Mouse (Mus musculus): Measurements from ENCODE around the gene Zc3h6. TPM values are rescaled to one million over a fixed set of nuclear protein-coding genes. Genes with fewer than 3 reads are reported as not detected.
"Not testable (repeated sequence)": the region's sequence is repeated elsewhere in the genome, so short reads cannot be mapped to it uniquely, and the experiment has no call there.

Zc3h6 gene
- polyA plus RNA-seq, 1 experiment from 2014 or later, result 3.5 TPM

GRCm38 (mm10) chr2:128972301-128972700 is 5.1 kb downstream of the Zc3h6 start:
- Histone ChIP-seq H3K27ac (ENCODE audit: low read length) (no peak overlapping the region), H3K27me3 (replicated peaks; ENCODE audit: insufficient read depth, low read length) (no peaks in the 10 kb centered on the region), H3K4me2 (replicated peaks; ENCODE audit: low read depth, low read length) (no peak overlapping the region), H3K36me3 (ENCODE audit: insufficient read depth, low read length) (no peaks in the 10 kb centered on the region), H3K4me1 (ENCODE audit: insufficient read depth, low read depth, low read length) (no peaks in the 10 kb centered on the region), H3K9me3 (ENCODE audit: low read length) (no peaks in the 10 kb centered on the region), H3K9ac (replicated peaks; ENCODE audit: low read depth) (no peak overlapping the region), H3K4me3 (ENCODE audit: low read depth, low read length) (no peak overlapping the region)
- ATAC-seq (no peak), DNase-seq (ENCODE audit: low spot score) (no peak)
- TF ChIP-seq EP300 (IDR thresholded peaks at IDR 0.05), result no peak
- TF ChIP-seq CTCF (IDR thresholded peaks at IDR 0.05), result no peak

GRCm38 (mm10) chr2:128975572-128975971 is 8.4 kb downstream of the Zc3h6 start:
- ATAC-seq (no peak), DNase-seq (ENCODE audit: low spot score) (no peak)
- Histone ChIP-seq H3K36me3 (ENCODE audit: insufficient read depth, low read length) (no peaks in the 10 kb centered on the region), H3K27ac (ENCODE audit: low read length) (no peak overlapping the region), H3K27me3 (replicated peaks; ENCODE audit: insufficient read depth, low read length) (no peaks in the 10 kb centered on the region), H3K9ac (replicated peaks; ENCODE audit: low read depth) (no peak overlapping the region), H3K4me3 (ENCODE audit: low read depth, low read length) (no peak overlapping the region), H3K9me3 (ENCODE audit: low read length) (no peaks in the 10 kb centered on the region), H3K4me2 (replicated peaks; ENCODE audit: low read depth, low read length) (no peak overlapping the region), H3K4me1 (ENCODE audit: insufficient read depth, low read depth, low read length) (no peaks in the 10 kb centered on the region)
- no peak for TF ChIP-seq CTCF (IDR thresholded peaks at IDR 0.05)
- no peak for TF ChIP-seq EP300 (IDR thresholded peaks at IDR 0.05)
- WGBS, result 53% methylated on average over 4 of the region's 4 CpGs

GRCm38 (mm10) chr2:128984746-128985145 is 17.5 kb downstream of the Zc3h6 start:
- DNase-seq (ENCODE audit: low spot score), result no peak
- no peak overlapping the region for H3K9ac ChIP-seq (replicated peaks; ENCODE audit: low read depth)
- H3K4me3 ChIP-seq (ENCODE audit: low read depth, low read length), result no peak overlapping the region
- no peaks in the 10 kb centered on the region for H3K4me1 ChIP-seq (ENCODE audit: insufficient read depth, low read depth, low read length)
- ATAC-seq, result no peak
- 74% methylated on average over 3 of the region's 3 CpGs for WGBS
- no peak overlapping the region for H3K27ac ChIP-seq (ENCODE audit: low read length)
- H3K27me3 ChIP-seq (replicated peaks; ENCODE audit: insufficient read depth, low read length), result no peaks in the 10 kb centered on the region
- no peak for TF ChIP-seq EP300 (IDR thresholded peaks at IDR 0.05)
- TF ChIP-seq CTCF (IDR thresholded peaks at IDR 0.05), result no peak
- no peak overlapping the region for H3K4me2 ChIP-seq (replicated peaks; ENCODE audit: low read depth, low read length)
- H3K36me3 ChIP-seq (ENCODE audit: insufficient read depth, low read length), result no peaks in the 10 kb centered on the region
- no peaks in the 10 kb centered on the region for H3K9me3 ChIP-seq (ENCODE audit: low read length)

GRCm38 (mm10) chr2:129004872-129005271 is 37.7 kb downstream of the Zc3h6 start:
- no peak for TF ChIP-seq EP300 (IDR thresholded peaks at IDR 0.05)
- TF ChIP-seq CTCF (IDR thresholded peaks at IDR 0.05), result no peak
- Histone ChIP-seq H3K4me1 (ENCODE audit: insufficient read depth, low read depth, low read length) (no peaks in the 10 kb centered on the region), H3K4me3 (ENCODE audit: low read depth, low read length) (no peak overlapping the region), H3K27ac (ENCODE audit: low read length) (no peak overlapping the region), H3K27me3 (replicated peaks; ENCODE audit: insufficient read depth, low read length) (no peaks in the 10 kb centered on the region), H3K36me3 (ENCODE audit: insufficient read depth, low read length) (no peaks in the 10 kb centered on the region), H3K9me3 (ENCODE audit: low read length) (no peaks in the 10 kb centered on the region), H3K4me2 (replicated peaks; ENCODE audit: low read depth, low read length) (no peak overlapping the region), H3K9ac (replicated peaks; ENCODE audit: low read depth) (no peak overlapping the region)
- ATAC-seq, result no peak
- DNase-seq (ENCODE audit: low spot score), result no peak

- no peak overlapping the region for H3K4me2 ChIP-seq (replicated peaks; ENCODE audit: low read depth, low read length)
- ATAC-seq (no peak), DNase-seq (ENCODE audit: low spot score) (no peak)
- no peaks in the 10 kb centered on the region for H3K27me3 ChIP-seq (replicated peaks; ENCODE audit: insufficient read depth, low read length)
- no peaks in the 10 kb centered on the region for H3K9me3 ChIP-seq (ENCODE audit: low read length)
- H3K36me3 ChIP-seq (ENCODE audit: insufficient read depth, low read length), result no peaks in the 10 kb centered on the region
- no peaks in the 10 kb centered on the region for H3K4me1 ChIP-seq (ENCODE audit: insufficient read depth, low read depth, low read length)
- H3K27ac ChIP-seq (ENCODE audit: low read length), result no peak overlapping the region
- 73% methylated on average over 4 of the region's 4 CpGs for WGBS
- H3K9ac ChIP-seq (replicated peaks; ENCODE audit: low read depth), result no peak overlapping the region
- no peak overlapping the region for H3K4me3 ChIP-seq (ENCODE audit: low read depth, low read length)
- TF ChIP-seq CTCF (IDR thresholded peaks at IDR 0.05) (no peak), EP300 (IDR thresholded peaks at IDR 0.05) (no peak)
Measured at GRCm38 (mm10) chr2:129006194-129006749, 39.1 kb downstream of the Zc3h6 start.

- not testable (repeated sequence) for H3K36me3 ChIP-seq (ENCODE audit: insufficient read depth, low read length); H3K4me2 ChIP-seq (replicated peaks; ENCODE audit: low read depth, low read length); ATAC-seq; H3K9me3 ChIP-seq (ENCODE audit: low read length); H3K4me1 ChIP-seq (ENCODE audit: insufficient read depth, low read depth, low read length); DNase-seq (ENCODE audit: low spot score); H3K27ac ChIP-seq (ENCODE audit: low read length); H3K27me3 ChIP-seq (replicated peaks; ENCODE audit: insufficient read depth, low read length); H3K9ac ChIP-seq (replicated peaks; ENCODE audit: low read depth); H3K4me3 ChIP-seq (ENCODE audit: low read depth, low read length)
- WGBS, result 82% methylated on average over 2 of the region's 2 CpGs
- peak; percentile 46 for TF ChIP-seq CTCF (IDR thresholded peaks at IDR 0.05)
Measured at GRCm38 (mm10) chr2:129008867-129009266, 41.7 kb downstream of the Zc3h6 start.

- peaks cover 4% of the 10 kb centered on the region; the same call in 1 of the 2 replicates for H3K36me3 ChIP-seq (ENCODE audit: insufficient read depth, low read length)
- H3K27me3 ChIP-seq (replicated peaks; ENCODE audit: insufficient read depth, low read length), result no peaks in the 10 kb centered on the region
- no peak for TF ChIP-seq CTCF (IDR thresholded peaks at IDR 0.05)
- peak; percentile 48 for TF ChIP-seq EP300 (IDR thresholded peaks at IDR 0.05)
- no peak overlapping the region for H3K27ac ChIP-seq (ENCODE audit: low read length)
- H3K9ac ChIP-seq (replicated peaks; ENCODE audit: low read depth), result no peak overlapping the region
- no peaks in the 10 kb centered on the region for H3K9me3 ChIP-seq (ENCODE audit: low read length)
- DNase-seq (ENCODE audit: low spot score), result peak; percentile 74
- ATAC-seq, result peak; percentile 90
- WGBS, result 54% methylated on average over 2 of the region's 2 CpGs
- H3K4me1 ChIP-seq (ENCODE audit: insufficient read depth, low read depth, low read length), result no peaks in the 10 kb centered on the region; the same call in 1 of the 2 replicates
- H3K4me3 ChIP-seq (ENCODE audit: low read depth, low read length), result no peak overlapping the region
- no peak overlapping the region for H3K4me2 ChIP-seq (replicated peaks; ENCODE audit: low read depth, low read length)
Measured at GRCm38 (mm10) chr2:129020106-129020505, 52.9 kb downstream of the Zc3h6 start.
